Mouse (Mus musculus) testis, postnatal 14 days (tissue): Measurements from ENCODE around the gene Zc3h4.

ENCODE experiments used
- DNase-seq: peaks from one replicate; pipeline ENCODE4 v3.0.0; 2021; ENCODE audit warnings: low spot score

Gene Zc3h4

DNA sequence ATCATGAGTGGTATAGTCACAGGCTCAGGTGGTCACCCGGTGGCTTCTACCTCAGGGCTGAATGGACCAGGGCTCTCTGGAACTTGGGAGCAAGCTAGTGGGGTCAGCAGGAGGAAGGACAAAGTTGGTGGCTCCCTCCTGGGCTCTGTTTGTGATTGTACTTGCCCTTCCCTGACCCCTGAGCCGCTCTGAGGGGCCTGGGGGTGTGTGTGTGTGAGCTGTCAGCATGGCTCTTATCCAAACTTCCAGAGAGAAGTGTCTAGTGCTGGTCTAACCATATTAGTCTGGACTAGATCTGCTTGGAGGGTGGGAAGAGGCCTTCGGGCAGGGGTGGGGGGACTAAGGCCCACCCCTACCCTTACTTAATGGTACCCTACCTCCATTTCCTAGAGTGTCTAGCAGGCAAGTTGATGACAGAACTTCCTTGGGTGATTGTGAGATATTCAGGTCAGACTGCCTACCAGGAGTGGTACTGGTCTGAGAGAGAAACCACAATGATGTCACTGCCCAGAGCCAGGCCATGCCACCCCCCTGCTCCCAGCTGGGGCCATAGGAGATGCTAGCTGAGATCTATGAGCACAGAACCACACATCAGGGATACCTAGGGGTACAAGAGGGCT lies 32.8 kb downstream of the Zc3h4 start:
- no peak for DNase-seq

DNA sequence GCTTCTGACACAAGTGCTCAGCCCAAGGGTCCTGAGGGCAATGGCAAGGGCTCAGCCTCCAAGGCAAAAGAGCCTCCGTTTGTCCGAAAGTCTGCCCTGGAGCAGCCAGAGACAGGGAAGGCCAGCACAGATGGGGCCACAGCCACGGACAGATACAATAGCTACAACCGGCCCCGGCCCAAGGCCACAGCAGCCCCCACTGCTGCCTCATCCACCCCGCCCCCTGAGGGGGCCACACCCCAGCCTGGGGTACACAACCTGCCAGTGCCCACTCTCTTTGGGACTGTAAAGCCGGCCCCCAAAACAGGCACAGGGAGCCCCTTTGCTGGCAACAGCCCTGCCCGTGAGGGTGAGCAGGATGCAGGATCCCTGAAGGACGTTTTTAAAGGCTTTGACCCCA lies 34.4 kb downstream of the Zc3h4 start:
- DNase-seq: no peak

DNA sequence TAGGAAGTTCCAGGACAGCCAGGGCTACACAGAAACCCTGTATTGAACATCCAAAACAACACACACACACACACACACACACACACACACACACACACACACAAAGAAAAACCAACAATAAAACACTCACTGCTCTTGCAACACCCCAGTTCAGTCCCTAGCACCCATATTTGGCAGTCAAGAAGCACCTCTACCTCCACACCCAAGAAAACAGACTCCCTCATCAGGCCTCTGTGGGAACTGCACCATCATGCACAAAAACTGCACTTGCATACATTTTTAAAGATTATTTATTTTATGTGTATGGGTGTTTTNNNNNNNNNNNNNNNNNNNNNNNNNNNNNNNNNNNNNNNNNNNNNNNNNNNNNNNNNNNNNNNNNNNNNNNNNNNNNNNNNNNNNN lies 40.5 kb downstream of the Zc3h4 start:
- DNase-seq: no peak

DNA sequence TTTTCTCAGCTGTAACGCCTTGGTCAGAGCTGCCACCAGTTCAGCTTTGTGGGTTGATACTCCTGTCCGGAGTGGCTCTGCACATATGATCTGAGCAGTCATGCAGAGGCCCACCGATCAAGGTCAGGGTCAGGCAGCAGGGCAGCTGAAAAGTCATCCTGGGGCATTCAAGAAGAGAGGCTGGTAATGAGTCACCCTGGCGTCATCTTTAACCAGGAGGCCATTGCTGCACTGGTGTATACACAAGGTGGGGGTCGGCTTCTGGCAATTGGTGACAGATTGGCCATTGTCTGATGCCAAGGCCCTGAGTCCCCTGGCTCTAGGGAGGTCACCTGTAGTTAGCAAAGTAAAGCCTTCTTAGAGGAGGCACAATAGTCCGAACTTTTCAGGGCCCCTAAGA lies 50.9 kb downstream of the Zc3h4 start:
- DNase-seq: no peak

DNA sequence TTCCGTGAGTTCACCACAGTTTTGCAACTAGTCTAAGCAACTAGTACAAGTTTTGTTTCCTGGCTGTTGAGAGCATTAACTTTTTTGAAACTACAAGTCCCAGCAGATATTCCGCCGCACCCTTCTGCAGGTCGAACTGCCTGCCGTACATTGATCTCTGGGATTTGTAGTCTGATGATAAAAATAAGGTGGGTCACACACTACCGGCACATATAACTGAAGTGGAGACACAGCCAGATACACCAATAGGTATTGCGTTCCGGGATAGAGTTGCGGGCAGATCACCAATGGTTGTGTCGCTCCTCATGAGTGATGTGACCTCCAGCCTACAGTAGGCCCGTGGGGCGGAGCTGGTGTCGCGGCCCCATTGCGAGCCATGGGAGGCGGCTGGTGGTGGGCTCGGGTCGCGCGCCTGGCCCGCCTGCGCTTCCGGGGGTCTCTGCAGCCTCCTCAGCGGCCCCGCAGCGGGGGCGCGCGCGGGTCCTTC lies 51.9 kb downstream of the Zc3h4 start, which contains the start of gene Tmem160:
Gene Tmem160 (plus strand): TSS at position 193 of the 487 bp plus-strand sequence.
- DNase-seq: peak; percentile 84

DNA sequence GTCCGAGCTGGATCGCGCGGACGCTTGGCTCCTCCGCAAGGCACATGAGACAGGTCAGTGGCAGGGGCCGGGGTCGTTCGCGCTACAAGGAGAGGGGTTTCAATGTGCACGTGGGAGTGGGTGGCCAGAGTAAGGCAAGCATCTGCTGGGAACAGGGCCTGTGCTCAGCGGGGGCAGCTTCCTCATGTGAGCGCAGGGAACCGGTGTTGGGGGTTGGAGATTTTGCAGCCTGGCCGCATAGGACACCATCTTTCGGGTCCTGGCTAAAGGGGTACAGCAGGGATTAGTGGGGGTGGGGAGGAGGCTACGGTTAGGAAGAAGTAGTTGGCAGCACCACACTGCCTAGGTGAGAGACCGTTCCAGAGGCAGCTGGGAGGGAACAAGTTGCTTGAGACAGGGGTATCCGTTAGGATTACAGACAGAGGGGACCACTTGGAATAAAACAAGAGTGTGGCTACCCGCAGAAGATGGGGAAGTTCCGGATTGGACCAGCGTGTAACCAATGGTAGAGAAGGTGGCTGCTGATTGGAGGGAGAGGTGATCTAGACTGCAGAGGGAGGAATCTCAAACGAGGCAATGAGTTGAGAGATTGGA lies 52.5 kb downstream of the Zc3h4 start:
- no peak for DNase-seq

DNA sequence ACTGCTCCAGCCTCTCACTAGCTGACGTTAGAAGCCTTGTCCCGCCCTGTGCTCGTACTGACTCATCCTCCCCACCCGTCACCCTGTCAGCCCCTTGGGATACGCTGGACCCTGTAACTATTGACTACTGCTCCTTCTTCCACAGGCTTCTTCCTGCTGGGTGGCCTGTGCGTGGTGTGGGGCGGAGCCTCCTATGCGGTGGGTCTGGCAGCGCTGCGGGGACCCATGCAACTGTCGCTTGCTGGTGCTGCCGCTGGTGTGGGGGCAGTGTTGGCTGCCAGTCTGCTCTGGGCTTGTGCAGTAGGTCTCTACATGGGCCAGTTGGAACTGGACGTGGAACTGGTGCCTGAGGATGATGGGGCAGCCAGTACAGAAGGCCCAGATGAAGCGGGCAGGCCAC lies 54.3 kb downstream of the Zc3h4 start:
- DNase-seq: no peak

DNA sequence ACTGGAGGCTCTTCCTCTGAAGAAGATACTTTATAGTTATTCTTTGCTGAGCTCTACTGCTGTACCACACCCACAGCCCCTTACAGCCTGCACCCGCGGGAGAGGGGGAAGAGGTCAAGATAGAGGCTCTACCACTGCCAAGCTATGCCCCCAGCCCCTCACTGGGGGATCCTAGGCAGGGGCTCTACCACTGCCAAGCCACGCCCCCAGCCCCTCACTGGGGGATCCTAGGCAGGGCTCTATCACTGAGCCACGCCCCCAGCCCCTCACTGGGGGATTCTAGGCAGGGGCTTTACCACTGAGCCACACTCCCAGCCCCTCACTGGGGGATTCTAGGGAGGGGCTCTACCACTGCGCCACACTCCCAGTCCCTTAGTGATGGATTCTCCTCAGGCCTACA lies 55.6 kb downstream of the Zc3h4 start:
- no peak for DNase-seq

DNA sequence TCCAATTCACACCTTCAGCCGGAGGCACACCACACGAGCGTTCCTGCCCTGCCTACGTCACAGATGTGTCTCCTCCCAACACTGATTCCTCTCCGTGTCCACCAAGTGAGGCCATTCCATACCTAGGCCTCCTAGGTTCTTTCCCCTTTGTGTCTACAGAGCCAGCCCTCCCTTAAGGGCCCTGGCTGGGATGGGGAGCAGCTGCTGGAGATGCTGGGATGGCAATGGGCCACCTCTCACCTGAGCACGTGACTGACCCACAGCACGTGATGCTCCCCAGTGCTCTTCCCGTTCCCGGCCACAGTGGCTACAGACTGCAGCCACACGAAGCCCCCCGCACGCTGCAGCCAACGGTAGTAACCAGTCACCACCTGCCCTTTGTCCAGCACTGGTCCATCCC lies 59.9 kb downstream of the Zc3h4 start:
- no peak for DNase-seq

DNA sequence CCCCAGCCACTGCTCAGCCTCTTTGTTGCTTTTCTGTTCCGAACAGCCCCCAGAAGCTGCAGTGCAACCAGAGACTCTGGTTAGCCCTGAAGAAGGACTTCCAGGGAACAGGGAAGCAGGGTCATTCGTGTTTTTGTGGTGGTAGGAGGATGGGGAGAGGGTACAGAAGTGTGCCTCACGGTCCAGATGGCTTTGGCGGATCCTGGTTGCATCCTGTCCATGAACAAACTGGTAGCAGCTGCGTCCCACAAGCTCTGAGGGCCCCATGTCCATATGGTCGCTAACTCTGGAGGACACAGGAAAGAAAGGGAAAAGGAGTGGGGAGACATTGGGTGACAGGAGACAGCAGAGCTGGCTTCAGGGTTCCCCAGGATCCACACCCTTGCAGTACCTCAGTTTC lies 60.4 kb downstream of the Zc3h4 start:
- no peak for DNase-seq

DNA sequence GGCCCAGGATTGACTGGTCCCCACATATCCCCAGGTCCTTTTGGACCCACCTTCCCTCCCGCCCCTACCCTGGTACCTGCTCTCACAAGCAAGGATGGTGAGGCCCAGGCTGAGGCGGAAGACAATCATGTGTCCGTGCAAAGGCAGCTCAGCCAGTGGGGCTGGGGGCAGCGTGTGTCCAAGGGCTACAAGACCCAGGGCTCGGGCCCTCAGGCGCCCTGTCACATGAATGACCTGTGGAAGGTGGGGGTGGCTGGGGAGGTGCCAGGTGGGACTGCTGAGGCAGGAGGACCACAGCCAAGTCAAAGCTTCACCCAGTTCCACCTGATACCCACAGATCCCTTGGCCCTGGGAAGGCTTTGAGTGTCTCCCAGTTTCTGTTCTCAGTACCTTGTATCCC lies 61.0 kb downstream of the Zc3h4 start:
- DNase-seq: no peak

DNA sequence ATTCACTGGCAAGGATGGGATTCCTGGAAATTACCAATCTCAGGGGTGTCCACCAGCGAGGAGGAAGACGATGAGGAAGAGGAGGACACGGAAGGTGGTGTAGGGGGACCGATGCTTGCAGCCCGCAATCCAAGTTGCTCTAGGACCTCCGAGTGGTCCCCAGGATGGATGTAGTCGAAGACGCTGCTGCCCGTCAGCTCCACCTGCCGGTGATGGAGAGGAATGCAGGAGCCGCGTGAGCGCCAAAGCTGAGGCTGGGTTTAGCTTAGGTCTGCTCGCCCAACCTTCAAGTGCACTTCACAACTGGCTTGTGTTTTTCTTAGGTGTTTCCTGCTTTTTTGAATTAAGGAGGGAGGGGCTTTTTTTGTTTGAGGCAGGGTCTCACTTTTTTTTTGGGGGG lies 62.5 kb downstream of the Zc3h4 start:
- DNase-seq: peak; percentile 79

DNA sequence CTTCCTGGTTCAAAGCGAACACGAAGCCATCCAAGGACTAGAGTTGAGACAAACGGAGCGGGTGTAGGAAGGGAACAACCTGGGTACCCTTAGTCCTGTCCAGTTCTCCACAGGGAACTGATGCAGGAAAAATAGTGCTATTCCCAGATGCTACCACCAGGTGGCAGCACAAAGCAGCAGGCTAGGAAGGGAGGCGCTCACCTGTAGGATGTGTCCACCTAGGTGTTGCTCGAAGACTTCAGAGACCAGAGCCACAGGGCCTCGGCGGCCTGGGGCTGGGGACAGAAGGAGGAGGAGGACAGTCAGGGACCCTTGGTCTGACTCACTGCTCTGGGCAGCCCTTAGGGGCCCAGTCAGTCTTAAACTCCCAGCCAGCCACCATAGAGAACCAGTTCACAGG lies 64.5 kb downstream of the Zc3h4 start:
- DNase-seq: peak; percentile 78

DNA sequence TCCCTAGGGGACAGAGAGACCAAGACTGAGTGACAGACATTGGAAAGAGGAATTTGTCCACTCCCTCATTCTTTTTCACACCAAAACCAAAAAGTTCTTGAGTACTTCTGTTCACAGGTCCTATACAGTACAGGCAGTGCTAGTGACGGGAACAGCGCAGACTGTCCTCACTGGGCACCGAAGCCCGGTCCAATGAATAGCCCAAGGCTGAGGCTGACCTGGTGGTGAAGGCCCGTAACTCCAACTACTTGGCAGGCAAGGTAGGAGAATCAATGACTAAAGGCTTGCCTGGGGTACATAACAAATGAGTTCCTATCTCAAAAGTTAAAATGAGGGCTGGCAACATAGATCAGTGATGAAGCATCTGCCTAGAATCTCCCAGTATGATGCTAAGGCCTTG lies 64.9 kb downstream of the Zc3h4 start:
- no peak for DNase-seq

DNA sequence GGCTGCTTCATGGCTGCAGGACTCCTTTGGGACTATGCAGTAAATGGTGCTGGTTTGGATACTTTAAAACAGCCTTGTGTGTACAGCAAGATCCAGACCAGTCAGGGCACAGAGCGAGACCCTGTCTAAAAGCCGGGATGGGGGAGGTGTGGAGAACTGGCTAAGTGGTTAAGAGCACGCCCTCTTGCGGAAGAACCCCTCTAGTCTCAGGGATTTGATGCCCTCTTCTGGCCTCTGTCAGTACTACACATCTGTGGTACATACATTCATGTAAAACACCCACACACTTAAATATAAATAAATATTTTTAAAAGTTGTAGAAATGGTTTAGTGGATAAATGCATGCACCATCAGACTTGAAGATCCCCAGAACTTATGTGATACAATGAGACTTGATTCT lies 65.9 kb downstream of the Zc3h4 start:
- peak; percentile 54 for DNase-seq

DNA sequence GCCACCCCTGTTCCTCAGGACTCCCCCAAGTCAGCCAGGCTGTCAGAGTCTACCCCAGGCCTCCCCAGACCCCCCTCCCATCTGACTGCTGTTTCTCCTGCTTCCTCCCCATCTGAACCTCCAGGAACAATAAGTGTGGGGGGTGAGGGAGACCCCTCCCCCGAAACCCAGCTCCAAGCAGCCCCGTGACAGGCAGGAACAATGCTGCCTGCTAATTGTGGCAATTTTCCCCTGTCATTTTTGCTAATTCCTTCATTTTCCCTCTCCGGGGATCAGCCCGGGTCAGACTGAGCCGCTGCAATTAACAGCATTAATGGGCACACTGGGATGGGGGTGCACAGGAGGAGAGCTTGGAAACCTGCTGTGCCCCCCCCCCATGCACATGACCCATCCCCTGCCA lies 67.4 kb downstream of the Zc3h4 start:
- no peak for DNase-seq

DNA sequence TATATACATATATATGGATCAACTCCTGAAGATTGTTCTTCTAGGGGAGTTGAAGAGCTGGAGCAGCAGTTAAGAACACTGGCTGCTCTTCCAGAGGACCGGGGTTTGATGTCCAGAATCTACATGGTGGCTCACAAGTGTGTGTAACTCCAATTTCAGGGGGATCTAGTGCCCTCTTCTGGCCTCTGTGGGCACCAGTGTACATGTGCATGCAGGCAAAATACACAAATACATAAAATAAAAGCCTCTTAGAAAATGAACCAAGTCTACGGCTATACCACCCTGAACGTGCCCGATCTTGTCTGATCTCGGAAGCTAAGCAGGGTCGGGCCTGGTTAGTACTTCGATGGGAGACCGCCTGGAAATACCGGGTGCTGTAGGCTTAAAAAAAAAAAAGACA lies 70.8 kb downstream of the Zc3h4 start:
- DNase-seq: no peak

DNA sequence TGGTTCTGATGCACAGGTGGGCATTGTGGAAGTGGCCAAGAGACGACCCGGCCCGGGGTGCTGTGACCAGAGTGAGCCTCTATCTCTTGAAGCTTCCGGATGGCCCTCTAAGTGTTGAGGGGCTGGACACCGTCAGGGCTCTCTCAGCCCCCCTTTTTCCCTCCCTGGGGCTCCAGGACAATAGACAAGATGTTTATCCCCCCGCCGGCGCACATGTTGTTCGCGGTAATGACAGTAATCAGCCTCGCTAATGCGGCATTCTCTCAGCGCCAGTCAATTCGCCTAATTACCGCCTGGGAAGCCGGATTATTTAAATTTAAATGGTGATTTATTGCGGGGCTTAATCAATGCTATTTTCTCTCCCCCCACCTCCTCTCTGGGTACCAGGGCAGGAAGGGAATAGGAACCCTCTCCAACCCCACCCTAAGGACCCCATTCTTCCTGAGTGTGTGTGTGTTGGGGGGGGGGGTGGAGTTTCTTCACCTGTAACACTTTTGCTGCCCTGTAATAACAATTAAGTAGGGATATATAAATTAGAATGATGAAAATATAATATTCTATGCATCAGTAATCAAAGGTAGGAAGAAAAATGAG lies 71.5 kb downstream of the Zc3h4 start:
- DNase-seq: no peak

DNA sequence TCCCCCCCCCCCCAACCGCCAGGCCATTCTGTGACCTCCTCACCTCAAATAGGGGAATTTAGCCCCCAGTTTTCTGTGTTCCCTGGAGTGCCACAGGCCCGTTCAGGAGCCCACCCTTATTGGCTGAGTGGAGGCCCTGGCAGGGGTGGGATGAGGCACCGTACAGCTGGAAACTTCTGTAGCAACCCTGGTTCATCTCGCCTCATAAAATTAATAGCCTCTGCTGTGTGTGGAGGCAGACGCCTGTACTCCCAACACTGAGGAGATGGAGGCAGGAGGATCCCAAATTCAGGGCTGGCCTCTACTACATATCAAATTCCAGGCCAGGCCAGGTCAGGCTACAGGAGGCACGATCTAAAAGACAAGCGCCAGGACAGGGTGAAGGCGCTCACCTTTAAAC lies 73.1 kb downstream of the Zc3h4 start:
- DNase-seq: no peak

DNA sequence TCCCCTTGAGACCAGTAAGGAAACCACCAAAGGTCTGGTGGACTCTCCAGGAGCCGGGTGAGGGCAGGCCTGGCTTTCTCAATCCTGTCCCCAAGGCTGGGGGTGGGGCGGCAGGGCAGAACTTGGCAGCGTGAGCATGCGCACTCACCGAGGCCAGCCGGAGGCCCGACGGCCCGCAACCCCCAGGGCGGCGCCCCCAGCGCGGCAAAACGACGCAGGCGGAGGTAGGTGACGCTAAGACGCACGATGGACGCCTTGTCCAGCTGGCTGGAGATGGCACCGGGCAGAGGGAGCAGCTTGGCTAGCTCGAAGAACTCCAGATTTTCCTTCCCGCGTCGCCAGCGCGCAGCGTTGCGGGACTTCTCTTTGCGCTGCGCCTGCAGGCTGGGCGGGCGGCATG lies 73.7 kb downstream of the Zc3h4 start:
- no peak for DNase-seq

DNA sequence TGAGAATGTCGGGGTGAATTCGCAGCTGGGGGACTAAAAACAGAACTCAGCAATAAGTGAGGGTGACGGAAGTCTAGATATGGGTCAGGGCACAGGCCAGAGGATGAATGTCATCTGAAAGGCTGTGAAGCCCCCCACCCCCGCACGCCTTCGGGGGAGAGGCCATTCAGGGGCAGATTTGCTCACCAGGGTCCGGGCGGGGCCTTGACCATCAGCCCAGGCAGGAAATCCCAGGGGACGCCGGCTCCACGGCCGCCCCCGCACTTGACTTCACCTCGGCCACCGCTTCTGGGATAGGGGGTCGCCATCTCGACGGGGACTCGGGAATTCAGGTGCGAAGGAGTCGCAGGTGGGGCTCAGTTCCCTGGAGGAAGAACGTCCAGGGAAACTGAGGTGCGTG lies 74.6 kb downstream of the Zc3h4 start:
- no peak for DNase-seq

DNA sequence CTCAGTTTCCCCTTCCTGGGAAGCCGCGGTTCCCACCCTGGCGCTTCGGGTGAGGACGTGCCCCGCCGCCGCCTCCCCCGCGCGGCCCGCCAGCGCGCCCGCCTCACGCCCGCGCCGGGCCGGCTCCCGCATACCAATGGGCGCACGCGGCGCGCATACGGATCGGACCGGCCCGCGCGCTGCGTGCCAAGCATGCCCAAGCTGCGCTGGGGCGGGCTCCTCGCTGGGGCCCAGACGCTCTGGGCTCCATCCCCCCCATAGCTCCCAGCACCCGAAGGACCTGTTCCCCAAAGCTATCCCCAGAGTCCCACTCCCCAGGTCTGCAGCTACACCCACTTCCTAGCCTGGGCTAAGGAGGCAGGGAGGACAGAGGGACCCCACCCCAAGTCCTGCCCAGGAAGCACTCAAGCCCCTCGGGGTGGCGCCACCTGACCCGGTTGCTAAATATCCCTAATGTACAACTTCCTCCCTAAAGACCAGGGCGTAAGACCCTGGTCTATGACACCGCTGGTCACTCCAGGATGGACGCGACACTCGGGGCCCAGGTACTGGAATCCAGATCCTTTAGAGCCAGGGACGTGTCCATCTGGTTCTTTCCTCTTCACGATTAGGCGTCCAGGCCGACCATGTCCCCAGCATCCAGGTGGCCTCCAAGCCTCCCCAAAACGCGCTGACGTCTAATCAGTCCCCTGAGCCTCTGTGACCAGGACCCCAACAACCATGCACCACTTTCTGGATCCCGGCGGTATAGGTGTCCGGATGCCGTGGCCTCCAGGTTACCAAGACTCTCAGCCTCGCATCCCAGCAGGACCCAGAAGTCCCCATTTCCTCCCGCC lies 75.3 kb downstream of the Zc3h4 start:
- DNase-seq: no peak

DNA sequence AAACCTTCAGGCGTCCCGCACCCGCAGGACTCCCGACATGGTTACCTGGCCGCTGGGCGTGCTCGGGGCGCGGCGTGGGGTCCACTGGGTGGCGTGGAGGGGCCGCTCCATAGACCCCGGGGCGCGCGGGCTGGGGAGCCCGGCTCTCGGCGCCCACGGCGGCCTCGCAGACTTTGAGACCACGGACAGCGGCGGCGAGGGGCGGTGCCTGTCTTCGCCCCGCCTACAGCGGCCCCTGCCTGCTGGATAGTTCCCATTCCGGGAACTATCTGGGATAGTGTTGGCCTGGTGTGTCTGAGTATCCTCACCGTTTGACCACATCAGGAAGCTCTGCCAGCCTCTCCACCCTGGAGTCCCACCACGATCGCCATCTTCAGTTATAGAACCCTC lies 75.9 kb downstream of the Zc3h4 start:
- DNase-seq: no peak
